Mouse (Mus musculus) stomach, embryonic 14.5 days (tissue): ENCODE results near the gene H2-M2. TPM values are rescaled to one million over a fixed set of nuclear protein-coding genes. Genes with fewer than 3 reads are reported as not detected.
"Not testable (repeated sequence)": the region's sequence is repeated elsewhere in the genome, so short reads cannot be mapped to it uniquely, and the experiment has no call there.

ENCODE experiments used
- ATAC-seq: fragments of 200-750 bp; cut with Nextera tagmentation; 2 replicates; pipeline ENCODE4 v1.8.0; 2017; ENCODE audit warnings: low read depth, moderate TSS enrichment; ENCODE audit not compliant: insufficient number of reproducible peaks, insufficient read depth, low FRiP score
- H3K27ac ChIP-seq: fragments of 300-500 bp; sonication (generic); 2 replicates; pipeline ENCODE4 v1.5.1; 2014; ENCODE audit warnings: mild to moderate bottlenecking, low read length, moderate library complexity, mixed read lengths
- H3K27me3 ChIP-seq: fragments of 300-500 bp; sonication (generic); 2 replicates; pipeline ENCODE4 v1.6.1; 2014; ENCODE audit warnings: low read length, control low read depth, mixed read lengths; ENCODE audit not compliant: control insufficient read depth, insufficient read depth
- H3K36me3 ChIP-seq: fragments of 300-500 bp; sonication (generic); 2 replicates; pipeline ENCODE4 v1.6.1; 2014; ENCODE audit warnings: mild to moderate bottlenecking, control low read depth, low read length, moderate library complexity, mixed read lengths; ENCODE audit not compliant: control insufficient read depth, insufficient read depth
- H3K4me1 ChIP-seq: fragments of 300-500 bp; sonication (generic); 2 replicates; pipeline ENCODE4 v1.6.1; 2014; ENCODE audit warnings: low read length, control low read depth, mixed read lengths; ENCODE audit not compliant: control insufficient read depth, insufficient read depth
- H3K4me2 ChIP-seq: fragments of 300-500 bp; sonication (generic); replicated peaks from 2 replicates; pipeline ENCODE4 v1.6.1; 2014; ENCODE audit warnings: low read depth, low read length, control low read depth
- H3K4me3 ChIP-seq: fragments of 300-500 bp; sonication (generic); 2 replicates; pipeline ENCODE4 v1.5.1; 2014; ENCODE audit warnings: low read depth, low read length, control low read depth
- H3K9ac ChIP-seq: fragments of 300-500 bp; sonication (generic); replicated peaks from 2 replicates; pipeline ENCODE4 v1.6.1; 2014; ENCODE audit warnings: low read depth, mild to moderate bottlenecking, control low read depth, low read length, moderate library complexity, mixed read lengths
- H3K9me3 ChIP-seq: fragments of 300-500 bp; sonication (generic); 2 replicates; pipeline ENCODE4 v1.6.1; 2016; ENCODE audit warnings: low read depth, low read length, control low read depth; ENCODE audit not compliant: control insufficient read depth
- WGBS: fragments of 180-500 bp; shearing (Covaris S2); extraction: QIAGEN DNeasy Blood & Tissue Kit; methylation state at CpG from one replicate; pipeline ENCODE4 v1.1.7; 2014; 5-methylcytosine and 5-hydroxymethylcytosine counted together
- polyA plus RNA-seq: library from polyadenylated mRNA; unstranded; fragments of >200 nt; fragmentation: Nextera tagmentation; extraction: Ambion mirVana; gene quantifications from 2 replicates; pipeline ENCODE4 v1.2.1, GENCODE M21; 2014

Gene H2-M2
- not detected in 2 replicates for polyA plus RNA-seq

GRCm38 (mm10) chr17:37483452-37483851 is at the start of gene H2-M2:
Gene H2-M2, minus strand, starts transcription at chr17:37483552.
- no peak within 1 kb of the TSS for H3K9ac ChIP-seq
- H3K4me3 ChIP-seq: no peak within 1 kb of the TSS
- H3K9me3 ChIP-seq: no peaks in the 10 kb centered on the region
- H3K27me3 ChIP-seq: no peaks in the 10 kb centered on the region
- WGBS: 81% methylated on average over 2 of the region's 2 CpGs
- no peaks in the 10 kb centered on the region for H3K4me1 ChIP-seq
- H3K4me2 ChIP-seq: no peak within 1 kb of the TSS
- no peak within 1 kb of the TSS for H3K27ac ChIP-seq
- no peaks in the 10 kb centered on the region for H3K36me3 ChIP-seq
- ATAC-seq: no peak

GRCm38 (mm10) chr17:37525427-37525826 is 42.1 kb upstream of the H2-M2 start:
- WGBS: 70% methylated on average over 1 of the region's 1 CpGs
- H3K27ac ChIP-seq, H3K4me1 ChIP-seq, H3K36me3 ChIP-seq, H3K9me3 ChIP-seq, H3K4me3 ChIP-seq, H3K9ac ChIP-seq, ATAC-seq, H3K4me2 ChIP-seq, H3K27me3 ChIP-seq: not testable (repeated sequence)

- ATAC-seq, H3K9ac ChIP-seq, H3K9me3 ChIP-seq, H3K4me1 ChIP-seq, H3K27me3 ChIP-seq, H3K4me2 ChIP-seq, H3K4me3 ChIP-seq, H3K36me3 ChIP-seq, H3K27ac ChIP-seq: not testable (repeated sequence)
Measured at GRCm38 (mm10) chr17:37524612-37525011, 41.3 kb upstream of the H2-M2 start.

- H3K9me3 ChIP-seq: no peaks in the 10 kb centered on the region
- no peaks in the 10 kb centered on the region for H3K27me3 ChIP-seq
- no peak for ATAC-seq
- H3K4me3 ChIP-seq: no peak within 1 kb of the TSS
- no peaks in the 10 kb centered on the region for H3K36me3 ChIP-seq
- no peak within 1 kb of the TSS for H3K27ac ChIP-seq
- no peaks in the 10 kb centered on the region for H3K4me1 ChIP-seq
- no peak within 1 kb of the TSS for H3K4me2 ChIP-seq
- WGBS: 87% methylated on average over 4 of the region's 4 CpGs
- H3K9ac ChIP-seq: no peak within 1 kb of the TSS
Measured at GRCm38 (mm10) chr17:37507730-37508129, 24.4 kb upstream of the H2-M2 start, which contains the start of gene Olfr111. Gene Olfr111, plus strand, starts transcription at chr17:37508030.

GRCm38 (mm10) chr17:37491930-37492518 is 8.7 kb upstream of the H2-M2 start, which contains the start of gene Olfr110:
Gene Olfr110, plus strand, starts transcription at chr17:37492468.
- H3K9ac ChIP-seq: no peak within 1 kb of the TSS
- no peaks in the 10 kb centered on the region for H3K4me1 ChIP-seq
- no peak for ATAC-seq
- H3K27me3 ChIP-seq: no peaks in the 10 kb centered on the region
- H3K27ac ChIP-seq: no peak within 1 kb of the TSS
- no peak within 1 kb of the TSS for H3K4me3 ChIP-seq
- no peaks in the 10 kb centered on the region for H3K36me3 ChIP-seq
- H3K9me3 ChIP-seq: no peaks in the 10 kb centered on the region
- no peak within 1 kb of the TSS for H3K4me2 ChIP-seq
- WGBS: 53% methylated on average over 1 of the region's 1 CpGs

GRCm38 (mm10) chr17:37458616-37459015 is 24.7 kb downstream of the H2-M2 start, which contains the start of gene Olfr109:
Gene Olfr109, plus strand, starts transcription at chr17:37458916.
- Histone ChIP-seq H3K9ac (no peak within 1 kb of the TSS), H3K36me3 (no peaks in the 10 kb centered on the region), H3K4me3 (no peak within 1 kb of the TSS), H3K27me3 (no peaks in the 10 kb centered on the region), H3K4me1 (no peaks in the 10 kb centered on the region), H3K4me2 (no peak within 1 kb of the TSS), H3K9me3 (no peaks in the 10 kb centered on the region), H3K27ac (no peak within 1 kb of the TSS)
- ATAC-seq: no peak
- WGBS: 98% methylated on average over 1 of the region's 1 CpGs

GRCm38 (mm10) chr17:37445180-37445579 is 38.2 kb downstream of the H2-M2 start, which contains the start of gene Olfr108:
Gene Olfr108, plus strand, starts transcription at chr17:37445480.
- 85% methylated on average over 1 of the region's 1 CpGs for WGBS
- no peaks in the 10 kb centered on the region for H3K36me3 ChIP-seq
- H3K9ac ChIP-seq: no peak within 1 kb of the TSS
- no peak within 1 kb of the TSS for H3K4me2 ChIP-seq
- H3K27ac ChIP-seq: no peak within 1 kb of the TSS
- no peaks in the 10 kb centered on the region for H3K4me1 ChIP-seq
- no peaks in the 10 kb centered on the region for H3K27me3 ChIP-seq
- no peaks in the 10 kb centered on the region for H3K9me3 ChIP-seq
- no peak within 1 kb of the TSS for H3K4me3 ChIP-seq
- no peak for ATAC-seq
